Mouse (Mus musculus) midbrain, embryonic 11.5 days (tissue): Measurements from ENCODE around the gene N4bp2l2. TPM values are rescaled to one million over a fixed set of nuclear protein-coding genes. Genes with fewer than 3 reads are reported as not detected.

Source experiments
- ATAC-seq: fragments of 200-750 bp; cut with Nextera tagmentation; 2 replicates; pipeline ENCODE4 v1.8.0; 2017; ENCODE audit warnings: moderate TSS enrichment, moderate library complexity; ENCODE audit not compliant: low FRiP score
- DNase-seq: peaks from one replicate; pipeline ENCODE4 v3.0.0; 2015; ENCODE audit warnings: low spot score; ENCODE audit errors: missing footprints
- H3K27ac ChIP-seq: fragments of 300-500 bp; sonication (generic); 2 replicates; pipeline ENCODE4 v1.5.1; 2014; ENCODE audit warnings: low read depth, low read length
- H3K27me3 ChIP-seq: fragments of 300-500 bp; sonication (generic); 2 replicates; pipeline ENCODE4 v1.6.1; 2014; ENCODE audit warnings: mild to moderate bottlenecking, low read length, moderate library complexity, mixed read lengths; ENCODE audit not compliant: control insufficient read depth, insufficient read depth
- H3K36me3 ChIP-seq: fragments of 300-500 bp; sonication (generic); 2 replicates; pipeline ENCODE4 v1.6.1; 2014; ENCODE audit warnings: mild to moderate bottlenecking, low read length, moderate library complexity, mixed read lengths; ENCODE audit not compliant: control insufficient read depth, insufficient read depth
- H3K4me1 ChIP-seq: fragments of 300-500 bp; sonication (generic); 2 replicates; pipeline ENCODE4 v1.6.1; 2014; ENCODE audit warnings: low read length; ENCODE audit not compliant: control insufficient read depth, insufficient read depth
- H3K4me2 ChIP-seq: fragments of 300-500 bp; sonication (generic); 2 replicates; pipeline ENCODE4 v1.6.1; 2014; ENCODE audit warnings: mild to moderate bottlenecking, moderate library complexity
- H3K4me3 ChIP-seq: fragments of 300-500 bp; sonication (generic); 2 replicates; pipeline ENCODE4 v1.5.1; 2014; ENCODE audit warnings: low read depth, low read length
- H3K9ac ChIP-seq: fragments of 300-500 bp; sonication (generic); 2 replicates; pipeline ENCODE4 v1.6.1; 2014; ENCODE audit warnings: low read length
- H3K9me3 ChIP-seq: fragments of 300-500 bp; sonication (generic); 2 replicates; pipeline ENCODE4 v1.6.1; 2016; ENCODE audit warnings: low read length; ENCODE audit not compliant: control insufficient read depth
- WGBS: fragments of 180-500 bp; shearing (Covaris S2); extraction: QIAGEN DNeasy Blood & Tissue Kit; methylation state at CpG from one replicate; pipeline ENCODE4 v1.1.7; 2014; 5-methylcytosine and 5-hydroxymethylcytosine counted together
- polyA plus RNA-seq: library from polyadenylated mRNA; unstranded; fragments of >200 nt; fragmentation: Nextera tagmentation; extraction: Ambion mirVana; gene quantifications from 2 replicates; pipeline ENCODE4 v1.2.1, GENCODE M21; 2014

N4bp2l2 gene
- polyA plus RNA-seq, 1 experiment from 2014 or later = 42.1 TPM

DNA sequence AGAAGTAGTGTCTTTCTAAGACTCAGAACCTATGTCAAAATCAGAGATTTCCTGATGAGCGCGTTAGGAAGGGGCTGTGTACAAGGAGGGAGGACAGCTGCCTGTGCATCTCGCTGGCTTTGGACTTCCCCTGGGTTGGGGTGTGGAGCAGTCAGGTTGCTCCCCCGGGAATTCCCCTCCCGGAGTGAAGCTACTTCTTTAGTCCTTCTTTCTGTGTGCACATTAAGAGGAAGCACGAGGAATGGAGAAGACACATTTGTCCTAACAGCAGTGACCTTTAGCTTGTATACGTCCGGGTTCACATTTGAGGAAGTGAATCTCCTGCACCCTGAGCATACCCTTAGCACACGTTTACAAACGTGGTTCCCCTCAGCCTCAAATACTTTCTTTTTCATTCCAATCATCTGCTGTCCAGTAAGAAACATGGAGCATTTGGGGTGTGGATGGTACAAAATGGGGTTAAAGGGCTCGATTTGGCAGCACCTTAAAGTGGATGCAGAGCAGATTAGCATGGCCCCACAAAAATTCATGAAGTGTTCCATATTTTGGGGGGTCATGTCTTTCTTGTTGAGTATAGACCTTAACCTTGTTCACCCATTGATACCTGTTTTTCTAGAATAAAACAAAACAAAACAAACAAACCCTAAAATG, 70.5 kb downstream of the N4bp2l2 start:
- WGBS = 50% methylated on average over 11 of the region's 11 CpGs
- H3K4me1 ChIP-seq = peaks cover 5% of the 10 kb centered on the region; the same call in 1 of the 2 replicates
- no peak overlapping the region for H3K4me2 ChIP-seq
- H3K9ac ChIP-seq = no peak overlapping the region
- H3K27ac ChIP-seq = no peak overlapping the region
- H3K27me3 ChIP-seq = peaks cover 28% of the 10 kb centered on the region
- H3K4me3 ChIP-seq = no peak overlapping the region
- ATAC-seq (no peak), DNase-seq (peak; percentile 81)
- H3K9me3 ChIP-seq = no peaks in the 10 kb centered on the region
- H3K36me3 ChIP-seq = no peaks in the 10 kb centered on the region

- H3K9me3 ChIP-seq = no peaks in the 10 kb centered on the region
- ATAC-seq = no peak; the same call in 1 of the 2 replicates
- peaks cover 5% of the 10 kb centered on the region; the same call in 1 of the 2 replicates for H3K4me1 ChIP-seq
- H3K4me3 ChIP-seq = peak overlapping the region; percentile 72
- H3K27me3 ChIP-seq = peaks cover 28% of the 10 kb centered on the region
- WGBS = 8% methylated on average over 14 of the region's 17 CpGs
- peak overlapping the region; percentile 70 for H3K9ac ChIP-seq
- no peak overlapping the region for H3K27ac ChIP-seq
- peak overlapping the region; percentile 100 for H3K4me2 ChIP-seq
- no peaks in the 10 kb centered on the region for H3K36me3 ChIP-seq
- DNase-seq = peak; percentile 91
These were observed 71.2 kb downstream of the N4bp2l2 start for GRCm38 (mm10) chr5:150594649-150595339.

- WGBS = under 1% methylated on average over 85 of the region's 102 CpGs
- ATAC-seq (peak; percentile 80), DNase-seq (peak; percentile 95)
- no peak overlapping the region for H3K27ac ChIP-seq
- peaks cover 5% of the 10 kb centered on the region; the same call in 1 of the 2 replicates for H3K4me1 ChIP-seq
- H3K4me2 ChIP-seq = peak overlapping the region; percentile 100
- peaks cover 28% of the 10 kb centered on the region for H3K27me3 ChIP-seq
- H3K4me3 ChIP-seq = peak overlapping the region; percentile 72
- peak overlapping the region; percentile 70 for H3K9ac ChIP-seq
- no peaks in the 10 kb centered on the region for H3K36me3 ChIP-seq
- H3K9me3 ChIP-seq = no peaks in the 10 kb centered on the region
These were observed 72.0 kb downstream of the N4bp2l2 start for GRCm38 (mm10) chr5:150593756-150594648.

DNA sequence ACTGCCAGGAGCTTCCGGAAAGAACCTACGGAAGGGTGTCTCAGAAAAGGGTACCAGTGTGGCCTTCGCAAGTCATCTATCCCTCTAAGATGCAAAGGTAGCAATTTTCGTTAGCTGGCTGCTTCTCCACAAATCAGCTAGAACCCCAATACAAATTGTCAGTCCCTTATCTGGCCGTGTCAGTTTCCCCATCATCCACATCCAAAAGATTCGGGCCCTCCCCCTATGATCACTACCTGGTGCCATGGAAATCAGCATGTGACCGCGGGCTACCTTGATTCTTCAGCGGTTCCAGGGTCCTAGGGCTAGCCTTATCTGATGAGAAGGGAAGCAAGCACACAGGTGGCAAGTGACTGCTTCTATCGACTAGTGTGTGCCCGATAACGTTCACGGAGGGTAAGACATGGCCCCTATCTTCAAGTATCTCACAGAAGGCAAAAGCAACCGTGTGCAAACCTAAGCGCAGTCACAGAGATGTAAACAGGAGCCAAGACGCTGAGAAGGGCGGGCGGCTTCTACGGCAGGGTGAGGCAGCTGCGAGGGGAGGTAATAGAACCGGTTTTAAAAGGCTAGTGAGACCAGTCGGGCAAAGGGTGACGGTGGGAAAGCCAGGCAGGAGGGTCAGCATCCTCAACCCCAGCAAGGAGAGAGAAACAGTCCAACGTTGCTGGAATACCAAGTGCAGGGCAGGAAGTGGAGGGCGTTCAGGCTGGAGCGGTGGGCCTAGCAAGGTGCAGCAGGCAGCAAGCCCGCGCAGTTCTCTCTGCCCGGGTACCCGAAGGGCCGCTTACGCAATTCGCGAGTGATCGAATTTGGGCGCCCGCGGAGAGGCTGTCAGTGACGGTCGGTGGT, 72.9 kb downstream of the N4bp2l2 start:
- peak overlapping the region; percentile 100 for H3K4me2 ChIP-seq
- DNase-seq (peak; percentile 92), ATAC-seq (peak; percentile 31; the same call in 1 of the 2 replicates)
- peaks cover 5% of the 10 kb centered on the region; the same call in 1 of the 2 replicates for H3K4me1 ChIP-seq
- no peaks in the 10 kb centered on the region for H3K9me3 ChIP-seq
- 10% methylated on average over 40 of the region's 40 CpGs for WGBS
- no peak overlapping the region for H3K27ac ChIP-seq
- H3K4me3 ChIP-seq = peak overlapping the region; percentile 72
- H3K36me3 ChIP-seq = no peaks in the 10 kb centered on the region
- peak overlapping the region; percentile 70 for H3K9ac ChIP-seq
- peaks cover 28% of the 10 kb centered on the region for H3K27me3 ChIP-seq

GRCm38 (mm10) chr5:150592186-150592903, 73.6 kb downstream of the N4bp2l2 start:
- Histone ChIP-seq H3K4me2 (no peak overlapping the region), H3K4me3 (no peak overlapping the region)

GRCm38 (mm10) chr5:150589945-150590344, 76.0 kb downstream of the N4bp2l2 start:
- no peak overlapping the region for H3K4me3 ChIP-seq
- ATAC-seq (no peak), DNase-seq (peak; percentile 39)
- H3K27me3 ChIP-seq = peaks cover 23% of the 10 kb centered on the region
- H3K4me2 ChIP-seq = no peak overlapping the region
- peaks cover 5% of the 10 kb centered on the region; the same call in 1 of the 2 replicates for H3K4me1 ChIP-seq
- H3K9ac ChIP-seq = no peak overlapping the region
- no peaks in the 10 kb centered on the region for H3K36me3 ChIP-seq
- H3K27ac ChIP-seq = no peak overlapping the region
- 78% methylated on average over 2 of the region's 2 CpGs for WGBS
- H3K9me3 ChIP-seq = no peaks in the 10 kb centered on the region

More at GRCm38 (mm10) chr5:150592186-150592903, 73.6 kb downstream of the N4bp2l2 start:
- H3K9ac ChIP-seq = no peak overlapping the region
- no peaks in the 10 kb centered on the region for H3K36me3 ChIP-seq
- H3K9me3 ChIP-seq = no peaks in the 10 kb centered on the region
- H3K27ac ChIP-seq = no peak overlapping the region
- ATAC-seq (no peak), DNase-seq (peak; percentile 81)
- H3K27me3 ChIP-seq = peaks cover 28% of the 10 kb centered on the region
- WGBS = 72% methylated on average over 13 of the region's 13 CpGs
- peaks cover 5% of the 10 kb centered on the region; the same call in 1 of the 2 replicates for H3K4me1 ChIP-seq

DNA sequence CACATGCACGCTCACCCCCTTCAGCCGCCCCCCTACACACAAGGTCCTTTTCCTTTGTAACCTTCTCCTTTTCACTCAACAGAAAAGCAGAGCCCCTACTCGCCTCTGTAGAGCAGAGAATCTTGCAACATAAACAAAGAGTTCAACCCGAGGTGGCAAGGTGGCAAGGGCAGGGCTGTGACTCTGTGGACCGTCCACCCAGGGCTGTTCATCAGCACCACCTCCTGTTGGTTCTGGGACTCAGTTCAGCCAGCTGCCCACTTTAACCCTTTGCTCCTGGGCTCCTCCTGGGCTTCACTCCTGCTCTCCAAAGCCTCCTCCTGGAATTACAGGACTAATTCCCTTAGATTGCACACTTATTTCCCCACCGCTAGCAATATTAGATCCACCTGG, 81.7 kb downstream of the N4bp2l2 start:
- Histone ChIP-seq H3K4me1 (no peaks in the 10 kb centered on the region), H3K27me3 (no peaks in the 10 kb centered on the region), H3K9ac (no peak overlapping the region), H3K9me3 (no peaks in the 10 kb centered on the region), H3K4me3 (no peak overlapping the region), H3K36me3 (no peaks in the 10 kb centered on the region), H3K27ac (no peak overlapping the region), H3K4me2 (no peak overlapping the region)
- DNase-seq (no peak), ATAC-seq (no peak)
- WGBS = 60% methylated on average over 6 of the region's 6 CpGs
